Mouse (Mus musculus) bone marrow, adult 2 months (tissue): ENCODE measurements around the gene Klhl9.

ENCODE experiments used
- CTCF ChIP-seq: fragments of 200-500 bp; IDR thresholded peaks from 2 replicates; pipeline ENCODE4 v1.5.1; 2011; ENCODE audit warnings: low read length, control low read depth; ENCODE audit not compliant: control insufficient read depth, insufficient read depth
- POLR2A ChIP-seq: fragments of 200-500 bp; IDR thresholded peaks from 2 replicates; pipeline ENCODE4 v1.6.1; 2011; ENCODE audit warnings: low read depth, mild to moderate bottlenecking, control low read depth, low read length, borderline replicate concordance; ENCODE audit not compliant: control insufficient read depth

- TF ChIP-seq CTCF (no peak), POLR2A (no peak)
These were observed 23.5 kb downstream of the Klhl9 start for GRCm38 (mm10) chr4:88698781-88699180.
